Mouse (Mus musculus) pancreas, adult 10 weeks (tissue): Measurements from ENCODE around the gene Defa26. TPM values are rescaled to one million over a fixed set of nuclear protein-coding genes. Genes with fewer than 3 reads are reported as not detected.

Source experiments
- polyA plus RNA-seq: library from polyadenylated mRNA; stranded (reverse); fragments of 350-450 nt; fragmentation: Illumina TruSeq; extraction: RNeasy Lipid Tissue Mini Kit (QIAGEN cat#74804); gene quantifications from one replicate; pipeline ENCODE4 v1.2.3, GENCODE M21; 2015; ENCODE audit warnings: low read depth, low replicate concordance; ENCODE audit not compliant: insufficient read depth

Defa26 gene
- polyA plus RNA-seq, result not detected

GRCm38 (mm10) chr8:21617883-21618282 lies at the start of gene Defa26:
TSS of gene Defa26 (plus strand) at chr8:21618183.

GRCm38 (mm10) chr8:21582706-21583105 lies 35.3 kb upstream of the Defa26 start, which contains the start of gene Defa28:
TSS of gene Defa28 (plus strand) at chr8:21583006.

GRCm38 (mm10) chr8:21594408-21594807 lies 23.6 kb upstream of the Defa26 start, which contains the start of gene Gm7861:
TSS of gene Gm7861 (minus strand) at chr8:21594508.

GRCm38 (mm10) chr8:21655480-21655879 lies 37.5 kb downstream of the Defa26 start, which contains the start of gene Defa17:
TSS of gene Defa17 (plus strand) at chr8:21655780.

GRCm38 (mm10) chr8:21665497-21665896 lies 47.5 kb downstream of the Defa26 start, which contains the start of gene Defa34:
TSS of gene Defa34 (plus strand) at chr8:21665797.

Other genes with a start within 250 kb of the Defa26 start
- not detected for gene Defa2, start 239.7 kb upstream of the Defa26 start, polyA plus RNA-seq
- not detected for gene Defa33, start 226.4 kb upstream of the Defa26 start, polyA plus RNA-seq
- gene Defa36, start 190.8 kb upstream of the Defa26 start, polyA plus RNA-seq, result not detected
- gene Gm7849, start 161.6 kb upstream of the Defa26 start, polyA plus RNA-seq, result not detected
- gene Defa20, start 108.9 kb upstream of the Defa26 start, polyA plus RNA-seq, result not detected
- gene Defa32, start 89.2 kb upstream of the Defa26 start, polyA plus RNA-seq, result not detected
- gene Defa37, start 52.8 kb upstream of the Defa26 start, polyA plus RNA-seq, result not detected
- not detected for gene Defa28, start 35.2 kb upstream of the Defa26 start, polyA plus RNA-seq
- gene Gm7861, start 23.7 kb upstream of the Defa26 start, polyA plus RNA-seq, result not detected
- gene Defa17, start 37.6 kb downstream of the Defa26 start, polyA plus RNA-seq, result not detected
- gene Defa34, start 47.6 kb downstream of the Defa26 start, polyA plus RNA-seq, result not detected
- not detected for gene AY761184, start 85.5 kb downstream of the Defa26 start, polyA plus RNA-seq
- gene Defa24, start 116.3 kb downstream of the Defa26 start, polyA plus RNA-seq, result not detected
- not detected for gene Defb50, start 205.4 kb downstream of the Defa26 start, polyA plus RNA-seq
- gene Defb2, start 221.7 kb downstream of the Defa26 start, polyA plus RNA-seq, result not detected
- not detected for gene Defb10, start 240.7 kb downstream of the Defa26 start, polyA plus RNA-seq